Mouse (Mus musculus): ENCODE data around the gene Zfp948.
A peak's percentile ranks its signal among the peaks of the same experiment; 100 is the strongest.

The Zfp948 gene

GRCm38 (mm10) chr17:21566728-21567349, at the start of gene Zfp948:
TSS of gene Zfp948 (plus strand) at chr17:21567008.
- peak; percentile 84 for DNase-seq (ENCODE audit: low spot score)

DNA sequence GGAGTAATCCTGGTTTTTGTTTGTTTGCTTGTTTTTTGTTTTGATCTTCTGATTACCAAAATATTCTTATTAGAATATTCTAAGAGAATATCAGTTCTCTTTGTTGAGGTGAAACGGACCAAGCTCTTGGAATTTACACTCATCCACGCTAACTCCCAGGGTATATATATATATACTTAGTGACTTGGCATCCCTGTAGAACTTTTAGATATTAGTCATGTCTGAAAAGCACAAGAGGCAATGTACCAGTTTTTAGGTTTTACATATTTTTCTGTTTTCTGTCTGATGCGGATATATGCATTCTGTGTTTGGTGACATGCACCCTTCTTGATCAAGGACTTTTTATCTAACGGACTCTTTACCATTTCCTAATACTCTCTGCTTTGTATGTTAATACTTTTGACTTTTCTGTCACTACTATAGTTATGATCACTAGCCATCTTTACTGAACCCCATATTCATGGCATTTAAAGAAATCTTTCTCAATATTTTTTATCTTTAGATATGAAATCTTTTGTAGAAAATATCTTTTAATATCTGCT, 49.6 kb upstream of the Zfp948 start:
- no peak for DNase-seq (ENCODE audit: low spot score)

DNA sequence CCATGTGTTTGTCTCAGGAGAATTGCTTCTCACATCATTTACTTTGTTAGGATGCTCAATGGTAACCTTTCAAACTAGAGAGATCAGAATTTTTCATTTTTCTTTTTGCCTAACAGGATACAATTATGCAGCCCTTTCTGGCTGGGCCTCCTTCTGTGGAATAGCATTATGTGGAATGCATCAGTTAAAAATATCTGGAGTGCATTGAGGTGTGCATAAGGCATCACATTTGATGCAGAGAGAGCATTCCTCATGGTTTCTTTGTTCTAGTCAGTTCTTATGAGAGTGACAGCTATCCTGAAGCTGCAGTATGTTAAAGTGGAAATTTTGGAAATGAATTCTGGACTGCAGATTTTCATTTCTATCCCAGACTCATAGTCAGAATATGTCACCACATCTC, 40.5 kb upstream of the Zfp948 start:
- DNase-seq (ENCODE audit: low spot score) = no peak

DNA sequence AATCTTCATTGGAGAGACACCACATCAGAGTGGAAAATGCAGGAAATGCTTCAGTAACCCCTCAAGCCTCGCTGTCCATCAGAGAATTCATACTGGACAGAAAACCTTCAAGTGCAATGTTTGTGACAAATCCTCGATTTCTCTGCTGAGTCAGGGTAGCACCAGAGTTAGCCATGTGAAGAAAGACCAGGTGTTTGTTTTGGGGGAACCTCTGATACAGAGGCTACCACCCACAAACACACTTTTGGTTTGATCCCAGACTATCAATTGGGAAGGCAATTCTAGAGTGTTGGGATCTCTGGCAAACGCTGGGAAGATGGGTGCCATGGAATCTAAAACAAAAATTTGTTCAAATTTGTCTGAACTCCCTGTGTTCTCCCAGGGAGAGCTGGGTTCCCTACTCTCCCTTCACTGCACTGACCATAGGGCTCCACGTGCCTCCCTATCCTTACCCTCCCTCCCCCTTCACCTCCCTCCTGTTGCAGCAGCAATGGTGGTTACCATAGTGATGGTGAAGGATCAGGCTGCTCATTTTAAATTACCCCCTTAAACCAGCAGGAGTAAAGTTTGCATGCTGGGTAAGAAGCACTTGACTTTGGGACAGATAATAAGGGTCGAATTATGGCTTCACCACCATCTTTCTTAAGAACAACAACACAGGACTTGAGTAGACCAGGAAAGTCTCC, 36.0 kb upstream of the Zfp948 start:
- DNase-seq (ENCODE audit: low spot score) = no peak

- DNase-seq (ENCODE audit: low spot score) = no peak
These were observed 35.2 kb upstream of the Zfp948 start for GRCm38 (mm10) chr17:21531621-21532020.

- DNase-seq (ENCODE audit: low spot score) = peak; percentile 34
These were observed 34.5 kb upstream of the Zfp948 start for GRCm38 (mm10) chr17:21532101-21532951.

DNA sequence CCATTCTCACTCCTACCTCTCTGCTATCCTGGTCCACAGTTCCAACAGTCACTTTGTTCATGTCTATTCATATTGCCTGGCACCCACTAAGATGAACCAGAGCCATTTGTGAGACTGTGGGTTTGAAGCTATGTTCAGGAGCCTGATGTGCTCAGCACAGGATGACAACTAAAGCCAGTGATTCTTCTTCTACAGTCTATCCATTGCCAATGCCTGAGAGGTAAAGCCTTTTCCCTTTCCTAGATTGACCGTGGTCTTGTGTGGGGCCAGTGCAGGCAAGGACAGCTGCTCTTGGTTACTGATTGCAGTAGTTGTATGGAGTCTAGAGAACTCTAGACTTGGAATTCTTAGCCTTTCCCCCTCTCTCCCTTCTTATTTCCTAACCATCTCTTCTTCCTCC, 32.8 kb upstream of the Zfp948 start:
- DNase-seq (ENCODE audit: low spot score) = no peak

GRCm38 (mm10) chr17:21534460-21535095, 32.2 kb upstream of the Zfp948 start:
- DNase-seq (ENCODE audit: low spot score) = peak; percentile 85

DNA sequence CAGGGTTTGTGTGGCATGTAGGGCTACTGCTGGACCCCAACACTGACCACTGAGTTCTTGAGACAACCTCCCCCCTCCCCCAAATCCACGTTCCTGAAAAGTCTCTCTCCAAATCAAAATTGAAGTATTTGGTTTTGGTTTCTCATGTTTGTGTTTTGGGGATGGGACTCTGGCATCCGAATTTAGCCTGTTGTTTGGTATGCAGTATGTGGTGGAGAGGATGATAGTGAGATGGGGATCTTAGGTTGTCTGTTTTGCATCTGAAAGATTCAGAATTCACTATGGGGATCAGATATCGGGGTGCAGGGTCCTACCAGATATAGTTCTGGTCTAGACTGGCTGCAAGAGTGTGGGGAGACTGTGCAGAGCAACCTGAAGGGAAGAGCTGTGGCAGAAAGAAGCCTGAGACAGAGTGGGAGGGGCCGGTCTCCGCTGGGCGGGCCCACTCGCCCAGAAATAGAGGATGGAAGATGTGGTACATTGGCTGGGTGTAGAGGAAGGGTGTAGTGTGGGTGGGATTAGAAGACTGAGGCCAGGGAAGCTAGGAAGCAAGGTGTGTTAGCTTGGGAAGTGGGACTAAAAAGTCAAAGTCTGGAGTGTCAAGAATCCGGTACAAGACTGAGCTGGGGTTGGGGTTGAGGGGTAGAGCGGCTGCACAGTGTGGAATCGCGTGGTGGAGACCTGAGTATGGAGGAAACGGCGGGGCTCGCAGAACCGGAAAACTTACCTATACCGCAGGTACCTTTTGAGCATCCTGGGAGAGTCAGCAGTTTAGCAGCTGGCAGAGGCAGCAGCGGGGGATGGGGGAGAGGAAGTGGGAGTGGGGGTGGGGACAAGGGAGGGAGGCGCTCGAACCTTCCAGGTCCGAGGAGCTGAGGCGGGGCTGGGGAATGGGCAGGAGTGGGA, 31.5 kb upstream of the Zfp948 start, which contains the start of gene Zfp52:
Gene Zfp52, plus strand, starts transcription at position 444 of the 906 bp plus-strand sequence.
- DNase-seq (ENCODE audit: low spot score) = peak; percentile 58

DNA sequence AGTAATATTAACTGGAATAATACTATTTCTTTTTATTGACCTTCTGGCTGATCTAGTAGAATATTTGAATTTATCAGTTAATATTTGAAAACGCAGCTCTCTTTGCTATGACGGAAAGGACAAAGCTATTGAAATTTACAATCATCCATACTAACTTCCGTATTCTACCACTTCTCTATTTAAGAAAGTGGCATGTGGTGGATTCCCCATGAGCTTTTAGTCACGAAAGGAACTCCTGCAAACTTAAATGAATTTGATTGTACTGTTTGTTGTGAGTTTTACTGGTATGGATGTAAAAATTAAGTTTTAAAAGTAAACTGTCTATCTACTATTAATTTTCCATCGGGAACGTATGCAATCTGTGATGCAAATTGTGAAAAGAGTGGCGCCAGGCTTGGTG, 30.7 kb upstream of the Zfp948 start:
- no peak for DNase-seq (ENCODE audit: low spot score)

GRCm38 (mm10) chr17:21536676-21537075, 30.1 kb upstream of the Zfp948 start:
- DNase-seq (ENCODE audit: low spot score) = no peak

GRCm38 (mm10) chr17:21557831-21558230, 9.0 kb upstream of the Zfp948 start:
- no peak for DNase-seq (ENCODE audit: low spot score)

- DNase-seq (ENCODE audit: low spot score) = peak; percentile 72
These were observed 588 bp upstream of the Zfp948 start for GRCm38 (mm10) chr17:21566220-21566619.

GRCm38 (mm10) chr17:21567696-21568095, 888 bp downstream of the Zfp948 start:
- peak; percentile 42 for DNase-seq (ENCODE audit: low spot score)

DNA sequence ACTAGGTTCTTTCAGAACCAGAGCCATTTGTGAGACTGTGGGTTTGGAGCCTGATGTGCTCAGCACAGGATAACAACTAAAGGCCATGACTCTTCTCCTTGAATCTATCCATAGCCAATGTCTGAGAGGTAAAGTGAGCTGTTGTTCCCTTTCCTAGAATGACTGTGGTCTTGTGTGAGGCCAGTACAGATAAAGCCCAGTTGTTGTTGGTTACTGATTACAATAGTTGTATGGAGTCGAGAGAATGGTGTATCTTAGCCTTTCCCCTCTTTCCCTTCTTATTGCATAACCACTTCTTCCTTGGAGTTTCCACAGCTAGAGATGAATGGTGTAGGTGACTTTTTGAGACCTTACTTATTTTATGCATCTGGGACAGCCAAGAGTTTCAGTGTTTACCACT, 12.3 kb downstream of the Zfp948 start:
- DNase-seq (ENCODE audit: low spot score) = peak; percentile 20

DNA sequence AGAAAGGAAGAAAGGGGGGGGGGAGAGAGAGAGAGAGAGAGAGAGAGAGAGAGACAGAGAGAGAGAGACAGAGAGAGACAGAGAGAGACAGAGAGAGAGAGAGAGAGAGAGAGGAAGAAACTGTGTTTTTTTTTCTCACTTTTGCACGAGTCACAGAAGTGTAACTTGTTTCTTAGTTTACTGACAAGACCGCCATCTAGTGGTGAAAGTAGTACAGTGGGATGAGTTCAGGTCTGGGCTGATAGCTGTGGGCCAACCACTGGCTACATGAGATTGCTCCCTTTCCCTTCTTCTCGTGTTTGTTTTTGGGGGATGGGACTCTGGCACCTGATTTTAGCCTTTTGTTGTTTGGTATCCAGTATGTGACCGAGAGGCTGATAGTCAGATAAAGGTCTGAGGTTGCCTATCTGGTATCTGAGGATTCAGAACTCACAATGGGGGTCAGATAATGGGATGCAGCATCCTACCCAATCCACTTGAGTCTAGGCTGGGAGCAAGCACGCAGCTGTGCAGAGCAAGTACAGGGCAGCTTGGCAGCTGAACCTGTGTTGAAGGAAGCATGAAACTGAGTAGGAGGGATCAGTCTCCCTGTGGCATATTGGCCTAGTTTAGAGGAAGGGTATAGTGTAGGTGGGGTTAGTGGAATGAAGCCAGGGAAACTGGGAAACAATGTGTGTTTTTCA, 12.8 kb downstream of the Zfp948 start:
- DNase-seq (ENCODE audit: low spot score) = peak; percentile 79

DNA sequence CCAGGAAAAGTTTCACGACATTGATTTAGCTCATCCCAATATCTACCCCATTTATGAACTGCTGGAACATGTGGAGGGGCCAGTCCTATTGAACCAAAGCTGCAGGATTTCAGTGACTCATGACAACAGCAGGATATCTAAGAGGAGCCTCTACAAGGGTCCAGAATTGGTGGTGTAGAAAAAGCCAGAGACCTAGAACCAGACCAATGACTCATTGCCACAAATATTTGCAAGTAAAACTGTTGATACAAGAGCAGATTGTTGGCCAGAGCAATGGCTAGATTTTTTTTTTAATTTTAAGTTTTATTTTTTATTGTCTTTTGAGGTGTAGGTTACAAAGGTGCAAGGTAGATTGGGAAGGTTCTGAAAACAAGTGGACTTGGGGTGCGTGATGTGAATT, 18.7 kb downstream of the Zfp948 start:
- no peak for DNase-seq (ENCODE audit: low spot score)

DNA sequence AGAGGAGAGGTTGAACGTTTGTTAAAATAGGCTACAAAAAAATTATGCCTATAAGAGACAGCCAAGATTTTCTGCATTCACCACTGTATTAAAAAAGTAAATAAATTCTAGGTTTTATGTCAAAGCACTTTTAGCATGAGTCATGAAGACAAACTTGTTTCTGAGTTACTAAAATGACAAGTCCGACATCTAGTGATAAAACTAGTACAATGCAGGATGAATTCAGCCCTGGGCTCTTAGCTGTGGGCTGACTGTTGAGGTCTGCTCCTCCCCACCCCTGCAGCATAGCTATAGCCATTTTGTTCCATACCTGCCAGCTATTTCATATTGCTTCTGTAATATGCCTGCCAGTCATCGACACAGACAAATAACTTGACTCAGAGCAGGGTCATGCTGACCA, 49.5 kb downstream of the Zfp948 start:
- no peak for DNase-seq (ENCODE audit: low spot score)

GRCm38 (mm10) chr17:21617352-21617751, 50.5 kb downstream of the Zfp948 start:
- DNase-seq (ENCODE audit: low spot score) = no peak

- peak; percentile 53 for DNase-seq (ENCODE audit: low spot score)
These were observed 56.8 kb downstream of the Zfp948 start for GRCm38 (mm10) chr17:21623647-21624046.

All from c-Kit-positive CD71-positive TER-119-positive erythroid progenitor cells, embryonic 14.5 days (primary cell).